Mouse (Mus musculus) lung, embryonic 15.5 days (tissue): ENCODE results near the gene Fto. TPM values are rescaled to one million over a fixed set of nuclear protein-coding genes. Genes with fewer than 3 reads are reported as not detected.

Source experiments
- ATAC-seq: fragments of 200-750 bp; cut with Nextera tagmentation; 2 replicates; pipeline ENCODE4 v1.8.0; 2017; ENCODE audit warnings: moderate number of reproducible peaks, borderline replicate concordance; ENCODE audit not compliant: low FRiP score, low TSS enrichment; ENCODE audit errors: extremely low read depth
- H3K27ac ChIP-seq: fragments of 300-500 bp; sonication (generic); 2 replicates; pipeline ENCODE4 v1.5.1; 2015; ENCODE audit warnings: moderate library complexity, mild to moderate bottlenecking, inconsistent platforms
- H3K27me3 ChIP-seq: fragments of 300-500 bp; sonication (generic); 2 replicates; pipeline ENCODE4 v1.6.1; 2015; ENCODE audit warnings: inconsistent platforms
- H3K36me3 ChIP-seq: fragments of 300-500 bp; sonication (generic); 2 replicates; pipeline ENCODE4 v1.6.1; 2015; ENCODE audit warnings: inconsistent platforms
- H3K4me1 ChIP-seq: fragments of 300-500 bp; sonication (generic); 2 replicates; pipeline ENCODE4 v1.6.1; 2015; ENCODE audit warnings: inconsistent platforms
- H3K4me2 ChIP-seq: fragments of 300-500 bp; sonication (generic); 2 replicates; pipeline ENCODE4 v1.6.1; 2015; ENCODE audit warnings: inconsistent platforms, mild to moderate bottlenecking, moderate library complexity
- H3K4me3 ChIP-seq: fragments of 300-500 bp; sonication (generic); 2 replicates; pipeline ENCODE4 v1.5.1; 2015; ENCODE audit warnings: mild to moderate bottlenecking, inconsistent platforms
- H3K9ac ChIP-seq: fragments of 300-500 bp; sonication (generic); 2 replicates; pipeline ENCODE4 v1.6.1; 2015; ENCODE audit warnings: inconsistent platforms
- H3K9me3 ChIP-seq: fragments of 300-500 bp; sonication (generic); 2 replicates; pipeline ENCODE4 v1.6.1; 2016; ENCODE audit warnings: inconsistent platforms
- WGBS: fragments of 180-500 bp; shearing (Covaris S2); methylation state at CpG from one replicate; pipeline ENCODE4 v1.1.7; 2015; 5-methylcytosine and 5-hydroxymethylcytosine counted together
- polyA plus RNA-seq: library from polyadenylated mRNA; unstranded; fragments of >200 nt; fragmentation: Nextera tagmentation; extraction: Ambion mirVana; gene quantifications from 2 replicates; pipeline ENCODE4 v1.2.1, GENCODE M21; 2015

The Fto gene
- polyA plus RNA-seq, 1 experiment from 2014 or later, result 91.2 TPM

DNA sequence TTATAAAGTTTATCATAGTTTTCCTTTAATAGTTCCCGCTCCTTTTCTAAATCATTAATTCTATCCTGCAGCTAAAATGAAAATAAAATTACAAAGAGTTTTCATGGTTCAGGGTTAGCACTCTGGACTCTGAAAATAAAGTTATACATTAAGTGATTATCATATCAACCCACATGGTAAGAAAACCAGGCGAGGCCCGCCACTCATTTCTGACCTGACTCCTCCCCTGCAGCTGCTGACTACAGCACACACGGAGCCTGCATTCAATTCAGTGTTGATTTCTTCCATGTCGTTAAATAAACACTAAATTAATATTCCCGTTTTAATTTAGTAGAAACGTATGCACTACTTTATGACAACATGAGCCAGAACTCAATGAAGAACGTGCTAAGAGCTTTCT, 27.1 kb upstream of the Fto start:
- Histone ChIP-seq H3K9me3 (no peaks in the 10 kb centered on the region), H3K36me3 (no peaks in the 10 kb centered on the region), H3K27ac (no peak overlapping the region), H3K4me2 (no peak overlapping the region), H3K4me1 (peaks cover 18% of the 10 kb centered on the region), H3K27me3 (no peaks in the 10 kb centered on the region), H3K9ac (no peak overlapping the region), H3K4me3 (no peak overlapping the region)
- no peak for ATAC-seq
- 81% methylated on average over 8 of the region's 8 CpGs for WGBS

DNA sequence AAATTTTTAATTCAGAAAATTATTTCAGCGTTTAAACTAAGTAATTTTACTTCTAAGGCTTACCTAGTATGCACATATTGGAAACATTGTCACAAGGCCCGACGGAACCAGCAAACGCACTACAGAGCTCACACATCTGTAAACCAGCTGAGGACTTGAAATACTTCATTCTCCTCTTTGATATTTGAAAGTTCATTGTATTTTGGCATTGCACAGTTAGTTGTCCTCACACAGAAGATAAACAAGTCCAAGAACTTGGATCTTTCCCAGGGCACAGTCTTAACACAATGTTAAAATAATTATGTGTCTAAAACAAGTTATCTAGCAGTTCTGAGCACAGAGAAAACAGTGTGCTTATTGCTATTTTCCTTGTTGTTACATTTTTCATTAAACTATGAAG, 22.7 kb upstream of the Fto start:
- peak; percentile 62; the same call in 1 of the 2 replicates for ATAC-seq
- peaks cover 22% of the 10 kb centered on the region for H3K4me1 ChIP-seq
- no peak overlapping the region for H3K4me3 ChIP-seq
- no peak overlapping the region for H3K9ac ChIP-seq
- WGBS, result 55% methylated on average over 4 of the region's 4 CpGs
- H3K4me2 ChIP-seq, result no peak overlapping the region
- no peaks in the 10 kb centered on the region for H3K36me3 ChIP-seq
- H3K27ac ChIP-seq, result no peak overlapping the region
- H3K9me3 ChIP-seq, result no peaks in the 10 kb centered on the region
- no peaks in the 10 kb centered on the region for H3K27me3 ChIP-seq

DNA sequence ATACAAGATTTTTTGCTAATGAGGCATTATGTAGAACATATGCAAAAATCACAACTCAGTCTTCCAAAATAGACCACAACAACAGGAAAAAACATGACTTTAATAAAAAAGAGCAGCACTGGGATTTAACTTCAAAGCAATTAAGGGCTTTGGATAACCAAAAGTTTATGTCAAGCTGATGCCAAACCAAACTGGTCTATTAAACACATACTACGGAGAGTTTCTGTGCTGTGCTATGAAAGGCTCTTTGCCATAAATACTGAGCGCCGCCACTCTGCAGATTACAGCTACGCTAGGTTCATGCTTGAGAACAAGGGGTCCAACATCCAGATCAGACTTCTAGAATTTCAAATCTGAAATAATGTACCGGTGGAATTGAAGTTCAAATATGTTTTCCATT, 17.5 kb upstream of the Fto start:
- H3K4me1 ChIP-seq, result peaks cover 13% of the 10 kb centered on the region
- no peaks in the 10 kb centered on the region for H3K36me3 ChIP-seq
- no peak for ATAC-seq
- H3K27me3 ChIP-seq, result no peaks in the 10 kb centered on the region
- no peak overlapping the region for H3K4me3 ChIP-seq
- H3K9me3 ChIP-seq, result no peaks in the 10 kb centered on the region
- no peak overlapping the region for H3K4me2 ChIP-seq
- no peak overlapping the region for H3K9ac ChIP-seq
- H3K27ac ChIP-seq, result no peak overlapping the region
- WGBS, result 79% methylated on average over 5 of the region's 5 CpGs

DNA sequence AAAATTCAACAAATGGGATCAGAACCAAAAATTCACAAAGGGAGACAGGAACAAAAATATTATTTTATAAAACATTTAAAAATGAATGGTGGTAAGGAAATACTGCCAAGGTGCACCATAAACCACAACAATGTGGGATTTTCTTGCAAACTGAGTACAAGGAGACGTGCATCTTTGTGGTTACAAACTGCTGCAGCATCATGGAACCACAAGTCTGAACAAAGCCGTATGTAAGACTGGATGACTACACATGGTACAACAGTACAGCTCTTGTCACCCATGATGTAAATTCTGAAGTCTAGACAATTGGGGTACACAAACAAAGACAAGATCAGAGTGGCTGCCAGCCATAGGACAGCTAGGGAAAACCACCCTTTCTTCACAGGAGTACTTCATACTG, 14.7 kb upstream of the Fto start:
- no peak overlapping the region for H3K9ac ChIP-seq
- H3K9me3 ChIP-seq, result no peaks in the 10 kb centered on the region
- no peak overlapping the region for H3K4me3 ChIP-seq
- no peak for ATAC-seq
- H3K27me3 ChIP-seq, result no peaks in the 10 kb centered on the region
- H3K36me3 ChIP-seq, result peaks cover 5% of the 10 kb centered on the region; the same call in 1 of the 2 replicates
- no peaks in the 10 kb centered on the region for H3K4me1 ChIP-seq
- no peak overlapping the region for H3K4me2 ChIP-seq
- H3K27ac ChIP-seq, result no peak overlapping the region
- 90% methylated on average over 2 of the region's 2 CpGs for whole genome bisulfite sequencing

DNA sequence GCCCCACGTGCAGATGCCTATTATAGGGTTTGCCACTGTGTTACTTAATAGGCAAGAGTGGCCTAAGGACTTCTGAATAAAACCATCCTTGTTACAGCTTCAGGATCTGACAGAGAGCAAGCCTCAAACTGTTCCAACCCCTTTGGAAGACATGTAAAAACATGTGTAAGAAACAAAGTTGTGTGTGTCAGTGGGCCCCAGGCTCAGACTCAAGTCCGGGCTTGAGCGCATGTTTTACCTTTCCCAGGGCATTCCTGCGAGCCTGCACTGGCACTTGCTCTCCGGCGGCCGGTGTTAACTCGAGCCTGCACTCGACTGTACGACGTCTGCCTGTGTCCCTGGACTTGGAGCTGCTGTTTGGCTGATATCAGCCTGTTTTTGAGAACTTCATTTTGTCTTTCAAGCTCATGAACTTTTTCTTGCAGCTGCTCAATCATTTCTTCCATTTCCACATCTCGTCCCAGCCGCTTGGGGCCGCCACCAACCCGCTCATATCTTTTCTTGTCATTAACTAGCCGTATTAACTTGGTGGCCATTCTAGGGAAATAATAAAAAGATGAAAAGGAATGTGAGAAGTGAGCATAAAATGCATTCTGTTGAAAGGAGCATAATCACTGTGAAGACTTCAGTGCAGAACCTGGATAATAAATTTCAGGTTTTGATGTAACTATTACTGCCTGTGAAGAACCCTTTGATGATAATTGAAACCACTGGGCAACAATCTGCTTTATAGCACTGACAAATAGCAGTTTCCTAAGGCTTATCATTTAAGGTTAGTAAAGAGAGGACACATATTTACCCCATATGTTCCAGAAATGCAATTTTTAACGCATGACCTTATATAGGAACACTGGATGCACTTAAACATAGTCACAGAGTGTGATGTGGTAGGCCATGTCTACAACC, 8.6 kb upstream of the Fto start:
- Histone ChIP-seq H3K27ac (no peak overlapping the region), H3K4me1 (no peaks in the 10 kb centered on the region), H3K27me3 (no peaks in the 10 kb centered on the region), H3K4me2 (no peak overlapping the region), H3K36me3 (peaks cover 5% of the 10 kb centered on the region; the same call in 1 of the 2 replicates), H3K4me3 (no peak overlapping the region), H3K9me3 (no peaks in the 10 kb centered on the region), H3K9ac (no peak overlapping the region)
- no peak for ATAC-seq
- WGBS, result 68% methylated on average over 17 of the region's 17 CpGs

DNA sequence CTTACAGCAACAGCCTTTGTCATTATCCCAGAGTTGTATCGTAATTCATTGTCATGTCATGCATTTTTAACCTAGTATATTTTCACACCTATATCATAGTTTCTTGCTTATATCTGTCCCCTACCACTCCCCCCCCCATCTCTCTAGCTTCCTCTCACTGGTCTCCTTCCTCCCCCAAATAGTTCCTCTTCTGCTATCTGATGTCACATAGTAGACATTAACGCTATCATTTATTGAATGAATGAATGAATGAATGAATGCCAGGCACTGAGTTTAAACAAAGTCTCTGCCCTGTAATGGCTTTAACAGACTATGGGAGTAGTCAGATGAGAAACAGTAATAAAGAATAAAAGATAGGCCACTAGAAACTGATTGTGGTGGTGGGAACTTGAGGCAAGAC, 983 bp upstream of the Fto start:
- Histone ChIP-seq H3K4me1 (peaks cover 27% of the 10 kb centered on the region), H3K27me3 (no peaks in the 10 kb centered on the region), H3K9me3 (no peaks in the 10 kb centered on the region), H3K27ac (no peak overlapping the region), H3K4me3 (peak overlapping the region; percentile 72), H3K9ac (peak overlapping the region; percentile 75; the same call in 1 of the 2 replicates), H3K36me3 (no peaks in the 10 kb centered on the region; the same call in 1 of the 2 replicates), H3K4me2 (peak overlapping the region; percentile 81)
- ATAC-seq, result no peak
- WGBS, result 73% methylated on average over 2 of the region's 2 CpGs

DNA sequence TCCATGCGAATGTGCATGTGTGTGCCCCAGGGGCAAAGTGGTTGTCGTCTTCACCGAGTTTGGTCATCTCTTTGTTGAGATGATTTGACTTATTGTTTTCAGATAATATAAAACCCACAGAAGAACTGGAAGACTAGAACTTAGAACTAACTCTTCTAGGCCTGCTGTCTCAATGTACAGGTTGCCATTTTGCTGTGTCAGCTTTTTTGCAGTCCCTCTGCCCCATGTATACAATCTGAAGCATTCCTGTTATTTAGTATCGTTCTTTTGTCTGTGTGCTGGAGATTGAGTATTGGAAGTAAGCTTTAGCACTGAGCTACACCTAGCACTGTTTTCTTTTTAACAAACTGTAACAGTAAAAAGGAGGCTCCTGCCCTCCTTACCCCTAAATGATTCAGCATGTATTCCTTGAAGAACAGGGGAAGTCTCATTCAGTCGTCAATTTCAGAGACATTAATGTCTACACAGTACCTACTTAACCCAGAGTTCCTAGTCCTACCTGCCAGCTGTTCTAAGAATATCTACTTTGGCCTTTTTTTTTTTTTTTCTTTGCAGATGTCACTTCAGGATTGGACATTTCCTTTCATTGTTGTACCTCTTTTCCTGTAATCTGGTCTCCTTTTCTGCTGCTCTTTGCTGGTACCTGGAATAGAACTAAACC, 4.4 kb downstream of the Fto start:
- Histone ChIP-seq H3K4me3 (no peak overlapping the region), H3K4me2 (no peak overlapping the region), H3K27ac (no peak overlapping the region), H3K27me3 (no peaks in the 10 kb centered on the region), H3K36me3 (no peaks in the 10 kb centered on the region), H3K4me1 (peaks cover 21% of the 10 kb centered on the region), H3K9ac (no peak overlapping the region), H3K9me3 (no peaks in the 10 kb centered on the region)
- WGBS, result 87% methylated on average over 5 of the region's 5 CpGs
- no peak for ATAC-seq

DNA sequence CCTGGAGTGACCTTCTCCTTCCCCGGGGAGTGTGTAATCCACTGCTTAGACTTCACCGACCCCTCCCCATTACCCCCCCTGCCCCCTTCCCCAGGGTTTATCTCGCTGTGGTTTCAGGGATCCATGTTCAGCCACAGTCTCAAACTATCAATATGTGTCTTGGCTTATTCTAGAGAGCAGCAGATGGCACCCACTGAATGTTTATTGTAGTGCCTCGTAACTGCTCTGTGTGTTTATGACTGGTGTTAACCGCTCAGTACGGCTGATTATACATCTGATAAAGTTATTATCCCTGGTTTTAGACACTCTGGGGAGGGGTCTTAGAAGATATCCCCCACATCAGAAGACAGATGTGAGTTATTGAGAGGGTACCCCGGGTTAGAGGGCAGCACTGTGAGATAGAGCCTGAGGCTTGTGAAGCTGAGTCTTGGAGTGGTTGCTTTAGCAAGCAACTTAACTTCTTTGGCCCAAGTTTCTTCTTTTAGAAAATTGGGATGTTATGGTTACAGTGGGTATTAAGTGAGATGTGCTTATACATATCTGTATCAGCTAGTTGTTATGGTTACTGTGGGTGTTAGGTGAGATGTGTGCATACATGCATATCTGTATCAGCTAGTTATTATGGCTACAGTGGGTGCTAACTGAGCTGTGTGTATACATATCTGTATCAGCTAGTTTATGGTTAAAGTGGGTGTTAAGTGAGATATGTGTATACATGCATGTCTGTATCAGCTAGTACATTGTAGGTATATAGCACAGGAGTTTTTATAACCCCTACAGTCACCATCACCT, 5.8 kb downstream of the Fto start:
- Histone ChIP-seq H3K27ac (no peak overlapping the region), H3K36me3 (no peaks in the 10 kb centered on the region), H3K4me3 (no peak overlapping the region), H3K27me3 (no peaks in the 10 kb centered on the region), H3K4me1 (peaks cover 21% of the 10 kb centered on the region), H3K9ac (no peak overlapping the region), H3K9me3 (no peaks in the 10 kb centered on the region), H3K4me2 (no peak overlapping the region)
- WGBS, result 51% methylated on average over 7 of the region's 7 CpGs
- ATAC-seq, result peak; percentile 61; the same call in 1 of the 2 replicates

DNA sequence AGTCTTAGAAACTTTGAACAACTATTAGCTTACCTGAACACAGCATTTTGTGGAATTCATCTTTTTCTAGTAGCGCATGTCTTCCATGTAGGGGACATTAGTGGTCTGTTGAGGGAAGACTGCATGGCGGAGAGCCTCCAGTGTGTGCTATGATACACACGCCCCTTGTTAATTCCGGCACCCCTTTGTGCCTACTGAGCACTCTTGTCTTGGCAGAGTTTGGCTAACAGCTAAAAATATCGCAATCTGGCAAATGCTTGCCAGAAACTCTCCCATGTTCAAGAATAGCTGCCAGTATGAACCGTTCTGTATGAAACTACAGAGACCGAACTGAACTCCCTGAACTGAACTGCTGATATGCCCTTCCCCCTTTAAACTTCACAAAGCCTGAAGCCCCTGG, 10.2 kb downstream of the Fto start:
- no peak overlapping the region for H3K4me2 ChIP-seq
- no peak overlapping the region for H3K9ac ChIP-seq

DNA sequence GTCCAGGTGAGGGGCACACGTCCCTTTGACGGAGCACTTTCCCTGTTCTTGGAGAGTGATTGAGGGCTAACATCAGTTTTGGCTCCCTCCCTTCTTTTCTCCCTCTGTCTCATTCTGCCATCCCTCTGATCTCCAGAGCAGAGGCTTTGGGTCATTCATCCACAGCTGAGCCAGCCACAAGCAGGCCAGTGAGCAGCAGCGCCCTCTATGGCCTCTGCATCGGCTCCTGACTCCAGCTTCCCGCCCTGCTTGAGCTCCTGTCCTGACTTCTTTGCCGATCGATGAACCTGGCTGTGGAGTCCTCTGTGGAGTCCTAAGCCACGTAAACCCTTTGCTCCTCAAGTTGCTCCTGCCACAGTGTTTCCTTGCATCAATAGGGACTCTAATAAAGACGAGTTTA, 10.9 kb downstream of the Fto start:
- no peak overlapping the region for H3K9ac ChIP-seq
- no peak overlapping the region for H3K4me2 ChIP-seq
- no peaks in the 10 kb centered on the region for H3K9me3 ChIP-seq
- ATAC-seq, result no peak
- no peak overlapping the region for H3K4me3 ChIP-seq
- no peak overlapping the region for H3K27ac ChIP-seq
- H3K4me1 ChIP-seq, result peaks cover 18% of the 10 kb centered on the region
- H3K36me3 ChIP-seq, result peaks cover 5% of the 10 kb centered on the region; the same call in 1 of the 2 replicates
- no peaks in the 10 kb centered on the region for H3K27me3 ChIP-seq
- 64% methylated on average over 9 of the region's 9 CpGs for WGBS

More for the DNA sequence above, 10.2 kb downstream of the Fto start:
- peaks cover 5% of the 10 kb centered on the region; the same call in 1 of the 2 replicates for H3K36me3 ChIP-seq
- H3K9me3 ChIP-seq, result no peaks in the 10 kb centered on the region
- no peak overlapping the region for H3K4me3 ChIP-seq
- no peak for ATAC-seq
- H3K4me1 ChIP-seq, result peaks cover 12% of the 10 kb centered on the region
- H3K27me3 ChIP-seq, result no peaks in the 10 kb centered on the region
- H3K27ac ChIP-seq, result no peak overlapping the region
- WGBS, result 73% methylated on average over 7 of the region's 7 CpGs

DNA sequence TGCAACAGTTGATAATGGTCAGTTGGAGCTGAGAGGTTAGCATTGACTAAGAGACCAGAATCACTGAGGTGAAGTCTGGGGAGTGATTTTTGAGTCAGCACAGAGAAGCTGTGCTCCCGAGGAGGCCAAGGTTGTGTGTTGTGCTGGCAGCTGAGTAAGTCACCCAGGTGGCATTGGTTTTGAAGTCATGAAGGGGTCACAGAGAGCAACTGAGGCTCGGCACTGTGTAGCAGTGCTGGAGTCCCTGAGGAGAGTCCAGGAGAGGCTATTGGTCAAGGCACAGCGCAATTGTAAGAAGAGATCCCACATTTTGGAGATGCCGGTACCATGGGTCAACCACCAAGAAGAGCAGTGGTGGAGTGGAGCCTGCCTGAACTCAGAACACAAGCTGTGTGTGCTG, 11.6 kb downstream of the Fto start:
- ATAC-seq, result no peak
- Histone ChIP-seq H3K9ac (no peak overlapping the region), H3K9me3 (no peaks in the 10 kb centered on the region), H3K36me3 (peaks cover 5% of the 10 kb centered on the region; the same call in 1 of the 2 replicates), H3K4me3 (no peak overlapping the region), H3K4me1 (peaks cover 25% of the 10 kb centered on the region), H3K27ac (no peak overlapping the region), H3K27me3 (no peaks in the 10 kb centered on the region), H3K4me2 (no peak overlapping the region)
- 81% methylated on average over 4 of the region's 4 CpGs for WGBS
